Mouse (Mus musculus) liver, embryonic 13.5 days (tissue): ENCODE data around the gene Iqcf1. TPM values are rescaled to one million over a fixed set of nuclear protein-coding genes. Genes with fewer than 3 reads are reported as not detected.

ENCODE experiments used
- ATAC-seq: fragments of 200-750 bp; cut with Nextera tagmentation; 2 replicates; pipeline ENCODE4 v1.8.0; 2017; ENCODE audit warnings: low read depth, mild to moderate bottlenecking, moderate number of reproducible peaks, moderate library complexity
- DNase-seq: peaks from one replicate; pipeline ENCODE4 v3.0.0; 2022
- H3K27ac ChIP-seq: fragments of 300-500 bp; sonication (generic); 2 replicates; pipeline ENCODE4 v1.5.1; 2015; ENCODE audit warnings: moderate library complexity, mild to moderate bottlenecking, inconsistent platforms
- H3K27me3 ChIP-seq: fragments of 300-500 bp; sonication (generic); 2 replicates; pipeline ENCODE4 v1.6.1; 2015; ENCODE audit warnings: mild to moderate bottlenecking, inconsistent platforms
- H3K36me3 ChIP-seq: fragments of 300-500 bp; sonication (generic); 2 replicates; pipeline ENCODE4 v1.6.1; 2015; ENCODE audit warnings: mild to moderate bottlenecking, inconsistent platforms
- H3K4me1 ChIP-seq: fragments of 300-500 bp; sonication (generic); replicated peaks from 2 replicates; pipeline ENCODE4 v1.6.1; 2015; ENCODE audit warnings: inconsistent platforms
- H3K4me2 ChIP-seq: fragments of 300-500 bp; sonication (generic); 2 replicates; pipeline ENCODE4 v1.6.1; 2015; ENCODE audit warnings: inconsistent platforms, mild to moderate bottlenecking, moderate library complexity
- H3K4me3 ChIP-seq: fragments of 300-500 bp; sonication (generic); replicated peaks from 2 replicates; pipeline ENCODE4 v1.5.1; 2015; ENCODE audit warnings: mild to moderate bottlenecking, inconsistent platforms
- H3K9ac ChIP-seq: fragments of 300-500 bp; sonication (generic); 2 replicates; pipeline ENCODE4 v1.6.1; 2015; ENCODE audit warnings: mild to moderate bottlenecking, inconsistent platforms
- H3K9me3 ChIP-seq: fragments of 300-500 bp; sonication (generic); replicated peaks from 2 replicates; pipeline ENCODE4 v1.6.1; 2016; ENCODE audit warnings: inconsistent platforms
- WGBS: fragments of 180-500 bp; shearing (Covaris S2); methylation state at CpG from one replicate; pipeline ENCODE4 v1.1.7; 2015; ENCODE audit not compliant: insufficient replicate concordance; 5-methylcytosine and 5-hydroxymethylcytosine counted together
- polyA plus RNA-seq: library from polyadenylated mRNA; unstranded; fragments of >200 nt; fragmentation: Nextera tagmentation; extraction: Ambion mirVana; gene quantifications from 2 replicates; pipeline ENCODE4 v1.2.1, GENCODE M21; 2015

Iqcf1 gene
- polyA plus RNA-seq, 1 experiment from 2014 or later = not detected

DNA sequence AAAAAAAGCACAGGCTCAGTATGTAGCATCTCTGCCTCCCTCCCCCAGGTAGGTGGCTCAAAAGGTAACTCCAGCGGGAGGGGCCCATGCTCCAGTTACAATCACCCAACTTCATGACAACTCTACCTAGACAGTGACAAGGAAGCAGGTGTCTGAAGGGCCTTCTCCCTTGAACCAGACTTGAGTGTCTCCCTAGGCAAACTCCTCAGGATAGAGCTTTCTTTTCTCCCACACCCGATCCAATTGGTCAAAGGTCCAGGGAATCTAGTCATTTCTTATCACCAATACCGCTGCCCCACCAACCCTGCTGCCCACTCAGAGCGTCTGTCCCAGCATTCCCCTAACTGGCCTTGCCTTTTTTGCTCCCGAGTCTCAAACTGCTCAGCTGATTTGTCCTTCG lies 33.0 kb upstream of the Iqcf1 start:
- Histone ChIP-seq H3K27me3 (peaks cover 40% of the 10 kb centered on the region), H3K4me1 (peaks cover 21% of the 10 kb centered on the region), H3K36me3 (peaks cover 6% of the 10 kb centered on the region; the same call in 1 of the 2 replicates), H3K4me2 (no peak overlapping the region), H3K27ac (no peak overlapping the region), H3K9ac (no peak overlapping the region), H3K4me3 (no peak overlapping the region), H3K9me3 (no peaks in the 10 kb centered on the region)
- no peak for DNase-seq
- no peak for ATAC-seq
- WGBS = 68% methylated on average over 6 of the region's 6 CpGs

DNA sequence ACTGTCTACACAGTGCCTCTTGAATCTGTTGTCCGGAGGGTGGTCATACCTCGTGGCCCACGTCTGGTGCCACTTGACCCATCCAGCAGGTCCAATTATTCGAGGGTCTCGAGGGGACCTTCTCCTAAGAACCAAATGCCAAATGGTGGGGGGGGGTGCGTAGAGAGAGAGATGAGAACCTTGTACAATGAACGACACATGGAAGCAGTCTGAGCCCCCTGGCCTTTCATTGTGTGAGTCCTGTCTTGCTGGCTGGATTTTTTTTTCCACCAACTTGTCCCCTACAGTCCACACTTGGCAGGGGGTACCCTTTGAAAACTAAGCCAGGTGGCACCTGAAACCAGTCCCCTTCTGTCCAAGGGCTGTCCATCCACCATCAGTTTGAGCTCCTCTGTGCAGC lies 32.0 kb upstream of the Iqcf1 start:
- H3K36me3 ChIP-seq = no peaks in the 10 kb centered on the region
- H3K4me3 ChIP-seq = no peak overlapping the region
- no peak for DNase-seq
- no peak for ATAC-seq
- H3K9ac ChIP-seq = no peak overlapping the region
- 59% methylated on average over 7 of the region's 7 CpGs for WGBS
- no peak overlapping the region for H3K4me2 ChIP-seq
- H3K9me3 ChIP-seq = no peaks in the 10 kb centered on the region
- peaks cover 21% of the 10 kb centered on the region for H3K4me1 ChIP-seq
- peaks cover 40% of the 10 kb centered on the region for H3K27me3 ChIP-seq
- no peak overlapping the region for H3K27ac ChIP-seq

DNA sequence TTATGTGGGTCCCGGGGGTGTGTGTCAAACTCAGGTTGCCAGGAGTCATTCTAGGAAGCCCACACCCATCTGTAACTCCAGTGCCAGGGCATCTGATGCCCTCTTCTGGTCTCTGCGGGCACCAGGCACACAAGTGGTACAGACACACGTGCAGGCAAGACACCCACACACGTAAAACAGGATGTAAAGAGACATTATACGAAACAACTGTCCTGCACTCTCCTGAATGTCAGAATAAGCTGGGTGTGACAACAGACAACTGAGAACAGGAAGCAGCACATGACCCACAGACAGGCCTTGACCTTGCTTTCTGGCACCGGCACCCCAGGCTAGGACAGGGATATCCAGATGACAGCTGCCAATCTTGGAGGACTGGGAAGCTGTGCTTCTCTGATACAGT lies 30.4 kb upstream of the Iqcf1 start:
- H3K4me3 ChIP-seq = no peak overlapping the region
- no peaks in the 10 kb centered on the region for H3K36me3 ChIP-seq
- H3K9me3 ChIP-seq = no peaks in the 10 kb centered on the region
- WGBS = 43% methylated on average over 6 of the region's 6 CpGs
- no peak overlapping the region for H3K4me2 ChIP-seq
- no peak for ATAC-seq
- H3K9ac ChIP-seq = no peak overlapping the region
- H3K27ac ChIP-seq = no peak overlapping the region
- peaks cover 24% of the 10 kb centered on the region for H3K4me1 ChIP-seq
- peaks cover 27% of the 10 kb centered on the region for H3K27me3 ChIP-seq
- DNase-seq = no peak

DNA sequence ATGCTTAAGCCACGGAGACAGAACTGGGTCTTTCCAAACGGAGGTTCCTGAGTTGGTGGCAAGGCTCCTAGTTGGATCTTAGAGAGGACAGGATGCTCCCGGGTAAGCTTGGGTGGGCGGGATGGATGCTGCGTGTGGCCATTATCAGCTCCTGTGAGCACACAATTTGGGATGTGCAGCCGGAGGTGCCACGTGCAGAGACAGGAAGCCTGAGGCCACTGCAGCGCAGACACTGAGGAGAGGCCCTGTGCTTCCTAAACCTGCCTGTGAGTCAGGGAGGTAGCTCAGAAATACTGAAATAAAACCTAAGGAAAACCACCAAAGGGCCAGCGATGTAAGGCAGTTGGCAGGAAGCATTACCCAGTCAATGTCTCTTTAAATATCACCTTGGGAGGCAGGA lies 30.0 kb upstream of the Iqcf1 start:
- Histone ChIP-seq H3K4me2 (no peak overlapping the region), H3K36me3 (no peaks in the 10 kb centered on the region), H3K9me3 (no peaks in the 10 kb centered on the region), H3K27ac (no peak overlapping the region), H3K27me3 (peaks cover 22% of the 10 kb centered on the region), H3K4me1 (peaks cover 24% of the 10 kb centered on the region), H3K9ac (no peak overlapping the region), H3K4me3 (no peak overlapping the region)
- 38% methylated on average over 9 of the region's 9 CpGs for WGBS
- ATAC-seq (no peak), DNase-seq (no peak)

DNA sequence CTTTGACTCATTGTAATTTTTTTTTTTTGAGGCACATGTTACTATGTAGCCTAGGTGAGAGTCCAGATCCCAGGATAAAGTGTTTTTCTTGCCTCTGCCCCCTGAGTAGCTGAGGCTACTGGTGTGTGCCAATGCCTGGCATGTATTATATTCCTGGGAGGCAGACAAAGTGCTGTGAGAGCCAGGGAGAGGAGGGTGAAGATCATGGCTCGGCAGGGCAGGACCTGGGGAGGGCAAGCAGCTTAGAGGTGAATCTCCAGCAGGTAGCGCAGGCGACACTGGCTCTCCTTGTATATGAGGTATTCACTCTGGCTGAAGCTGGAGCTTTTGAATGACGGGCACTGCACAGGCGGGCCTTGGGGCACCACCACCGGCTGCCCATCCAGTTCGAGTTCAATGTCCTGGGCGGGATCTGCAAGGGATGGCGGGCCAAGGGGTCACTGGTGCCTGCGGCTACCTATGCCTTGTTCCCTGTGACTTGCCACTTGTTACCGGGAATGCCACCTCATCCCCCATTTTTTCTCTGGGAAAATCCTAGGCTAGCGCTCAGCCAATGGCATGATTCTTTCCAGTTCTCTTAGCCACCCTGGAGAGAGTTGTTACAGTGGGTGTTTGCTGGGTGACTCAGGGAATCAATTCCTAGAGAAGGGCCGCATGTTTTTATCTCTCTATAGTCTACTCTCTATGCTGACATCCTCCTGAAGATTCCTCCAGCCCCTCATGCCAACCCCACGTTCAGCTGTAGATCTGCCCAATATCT lies 28.6 kb upstream of the Iqcf1 start:
- DNase-seq = no peak
- Histone ChIP-seq H3K4me1 (peaks cover 27% of the 10 kb centered on the region), H3K27me3 (peaks cover 8% of the 10 kb centered on the region), H3K4me3 (no peak overlapping the region), H3K27ac (no peak overlapping the region), H3K36me3 (no peaks in the 10 kb centered on the region), H3K4me2 (0 out of 2 replicates have a peak overlapping the region, but pooled peaks have one; percentile 13), H3K9me3 (no peaks in the 10 kb centered on the region), H3K9ac (no peak overlapping the region)
- 68% methylated on average over 14 of the region's 14 CpGs for WGBS
- ATAC-seq = no peak

DNA sequence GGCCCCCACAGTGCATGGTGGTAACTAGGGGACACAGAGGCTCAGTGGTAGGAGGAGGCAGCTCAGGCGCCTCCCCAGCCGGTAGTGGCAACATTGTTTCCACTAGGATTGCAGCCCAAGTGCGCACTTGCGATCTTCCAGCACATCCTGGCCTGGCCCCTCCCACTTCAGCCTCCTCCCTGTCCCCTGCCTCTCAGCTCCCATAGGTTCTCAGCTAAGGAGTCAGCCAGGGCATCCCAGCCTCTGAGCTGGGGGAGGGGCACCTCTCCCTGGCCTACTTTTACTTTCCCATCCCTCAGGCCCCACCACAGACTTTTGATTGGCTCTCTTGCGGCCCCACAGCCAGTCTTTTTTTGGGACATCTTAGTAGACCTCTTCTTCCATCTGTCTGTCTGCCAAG lies 27.9 kb upstream of the Iqcf1 start:
- Histone ChIP-seq H3K4me1 (peaks cover 33% of the 10 kb centered on the region), H3K27me3 (peaks cover 3% of the 10 kb centered on the region; the same call in 1 of the 2 replicates), H3K27ac (no peak overlapping the region), H3K9ac (no peak overlapping the region), H3K4me2 (0 out of 2 replicates have a peak overlapping the region, but pooled peaks have one; percentile 13), H3K4me3 (no peak overlapping the region), H3K9me3 (no peaks in the 10 kb centered on the region), H3K36me3 (no peaks in the 10 kb centered on the region)
- DNase-seq = peak; percentile 1
- WGBS = 42% methylated on average over 5 of the region's 5 CpGs
- no peak for ATAC-seq

DNA sequence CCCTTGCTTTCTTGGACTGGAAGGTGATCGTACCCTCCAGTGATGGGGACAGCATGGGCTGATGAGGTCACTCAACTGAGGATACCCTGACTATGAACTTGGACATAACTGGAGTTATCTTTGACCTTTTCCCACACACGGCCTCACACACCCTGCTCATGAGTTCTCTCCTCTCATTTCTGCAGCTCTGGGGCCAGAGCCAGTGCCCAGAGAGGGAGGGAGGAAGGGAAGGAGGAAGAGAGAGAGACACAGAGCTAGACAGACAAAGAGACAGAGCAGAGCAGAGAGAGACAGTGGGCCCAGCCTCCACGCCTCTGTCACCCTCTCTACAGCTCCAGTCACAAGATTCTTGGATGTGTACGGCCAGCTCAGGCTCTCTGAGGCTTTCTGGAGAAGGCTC lies 27.4 kb upstream of the Iqcf1 start:
- no peaks in the 10 kb centered on the region for H3K27me3 ChIP-seq
- no peak overlapping the region for H3K4me2 ChIP-seq
- H3K4me3 ChIP-seq = no peak overlapping the region
- H3K36me3 ChIP-seq = no peaks in the 10 kb centered on the region
- no peak overlapping the region for H3K9ac ChIP-seq
- peaks cover 35% of the 10 kb centered on the region for H3K4me1 ChIP-seq
- no peaks in the 10 kb centered on the region for H3K9me3 ChIP-seq
- DNase-seq (no peak), ATAC-seq (no peak)
- H3K27ac ChIP-seq = no peak overlapping the region
- WGBS = 57% methylated on average over 4 of the region's 4 CpGs

DNA sequence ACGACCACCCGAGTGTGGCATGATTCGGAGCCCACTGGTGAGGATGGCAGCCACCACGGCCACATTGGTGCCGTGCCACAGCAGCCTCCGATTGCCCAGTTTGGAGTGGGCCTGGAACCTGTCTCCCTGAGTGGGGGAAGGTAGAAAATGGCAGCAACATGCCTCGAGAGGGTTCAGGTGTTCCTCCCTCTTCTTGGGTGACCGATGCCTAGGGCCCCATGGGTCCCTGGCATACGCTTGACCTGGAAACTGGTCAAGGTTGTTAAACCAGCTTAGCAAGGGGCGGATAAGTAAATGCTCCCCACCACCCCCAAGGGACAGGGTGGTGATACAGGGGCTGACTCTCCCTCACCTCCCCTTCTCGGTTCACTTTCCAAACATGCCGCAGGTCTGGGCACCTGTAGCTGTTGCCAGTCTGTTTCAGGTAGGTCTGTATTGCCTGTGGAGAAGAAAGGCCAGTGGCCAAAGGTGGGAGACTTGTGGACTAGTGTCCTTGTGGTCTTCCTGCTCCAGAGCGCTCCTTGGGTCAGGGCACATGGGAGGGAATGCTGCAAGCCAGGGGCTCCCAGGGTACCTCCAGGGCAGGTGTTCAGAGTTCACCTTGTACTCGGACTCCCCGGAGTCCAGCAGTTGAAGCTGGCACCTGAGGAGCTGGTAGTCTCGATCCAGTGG lies 26.6 kb upstream of the Iqcf1 start:
- ATAC-seq (no peak), DNase-seq (peak; percentile 0)
- Histone ChIP-seq H3K27ac (no peak overlapping the region), H3K4me2 (no peak overlapping the region), H3K9ac (no peak overlapping the region), H3K36me3 (no peaks in the 10 kb centered on the region), H3K4me1 (peaks cover 44% of the 10 kb centered on the region), H3K4me3 (no peak overlapping the region), H3K9me3 (no peaks in the 10 kb centered on the region), H3K27me3 (no peaks in the 10 kb centered on the region)
- 79% methylated on average over 16 of the region's 16 CpGs for WGBS

DNA sequence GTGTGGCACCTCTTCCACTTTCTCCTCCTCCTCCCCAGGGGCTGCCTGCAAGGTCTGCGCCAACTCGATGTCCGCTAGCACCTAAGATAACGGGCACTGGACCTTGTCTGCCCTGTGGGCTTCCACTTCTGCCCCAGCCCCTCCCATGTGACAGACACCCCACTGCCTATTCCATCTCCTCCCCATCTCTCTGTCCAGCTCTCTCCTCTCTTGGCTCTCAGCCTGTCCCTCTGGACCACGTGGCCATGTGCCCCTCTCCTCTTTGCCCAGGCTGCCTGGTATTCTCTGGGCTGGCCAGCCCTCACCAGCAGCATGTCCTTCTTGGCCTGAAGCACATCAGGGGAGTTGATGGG lies 26.0 kb upstream of the Iqcf1 start:
- Histone ChIP-seq H3K4me1 (peaks cover 49% of the 10 kb centered on the region), H3K27me3 (no peaks in the 10 kb centered on the region), H3K9me3 (no peaks in the 10 kb centered on the region), H3K9ac (no peak overlapping the region), H3K4me2 (no peak overlapping the region), H3K27ac (no peak overlapping the region), H3K36me3 (no peaks in the 10 kb centered on the region), H3K4me3 (no peak overlapping the region)
- no peak for ATAC-seq
- peak; percentile 1 for DNase-seq
- 78% methylated on average over 5 of the region's 5 CpGs for WGBS

DNA sequence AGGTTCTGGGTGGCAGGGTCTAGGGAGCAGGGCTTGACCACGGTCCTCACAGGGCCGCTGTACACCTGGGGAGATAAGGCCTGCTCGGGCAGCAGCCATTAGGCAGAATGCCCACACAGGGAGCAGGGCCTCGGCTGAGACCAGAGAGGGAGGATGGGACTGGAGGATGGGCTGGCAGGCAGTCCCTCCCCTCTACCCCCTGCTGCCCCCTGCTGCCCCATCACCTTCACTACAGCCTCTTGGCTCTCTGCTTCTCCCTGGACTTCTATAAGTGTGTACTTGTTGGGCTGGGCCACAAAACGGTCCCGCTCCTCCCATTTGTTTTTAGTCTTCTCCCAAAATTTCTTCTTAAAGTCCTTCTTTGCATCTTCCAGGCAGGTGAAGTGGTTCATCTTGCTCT lies 25.3 kb upstream of the Iqcf1 start:
- H3K4me1 ChIP-seq = peaks cover 56% of the 10 kb centered on the region
- H3K27ac ChIP-seq = no peak overlapping the region
- H3K9me3 ChIP-seq = no peaks in the 10 kb centered on the region
- peak; percentile 61 for DNase-seq
- H3K9ac ChIP-seq = 0 out of 2 replicates have a peak overlapping the region, but pooled peaks have one; percentile 10
- peaks cover under 1% of the 10 kb centered on the region; the same call in 1 of the 2 replicates for H3K36me3 ChIP-seq
- 4% methylated on average over 6 of the region's 6 CpGs for WGBS
- no peak for ATAC-seq
- no peaks in the 10 kb centered on the region for H3K27me3 ChIP-seq
- no peak overlapping the region for H3K4me3 ChIP-seq
- H3K4me2 ChIP-seq = no peak overlapping the region

DNA sequence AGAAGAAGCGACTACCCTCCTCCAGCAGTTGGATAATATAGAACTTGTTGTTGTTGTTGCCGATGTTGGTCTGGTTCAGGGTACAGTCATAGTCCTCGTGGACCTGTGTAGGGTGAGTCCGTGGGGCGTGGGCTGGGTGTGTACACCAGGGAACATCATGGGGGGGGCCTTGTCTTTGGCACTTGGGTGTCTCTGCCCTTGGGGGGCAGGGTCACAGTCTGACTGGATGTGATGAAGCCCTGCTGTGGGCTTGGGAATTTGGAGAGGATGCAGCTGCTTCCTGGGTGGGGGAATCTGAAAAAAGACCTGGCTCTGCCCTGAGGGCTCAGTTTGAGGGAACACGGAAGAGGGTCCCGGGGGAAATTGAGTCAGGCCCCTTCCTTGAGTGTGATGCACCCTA lies 24.7 kb upstream of the Iqcf1 start:
- peak; percentile 14 for DNase-seq
- WGBS = 67% methylated on average over 7 of the region's 7 CpGs
- Histone ChIP-seq H3K4me2 (no peak overlapping the region), H3K9ac (0 out of 2 replicates have a peak overlapping the region, but pooled peaks have one; percentile 10), H3K4me3 (no peak overlapping the region), H3K27ac (no peak overlapping the region), H3K36me3 (peaks cover 7% of the 10 kb centered on the region), H3K9me3 (no peaks in the 10 kb centered on the region), H3K27me3 (no peaks in the 10 kb centered on the region), H3K4me1 (peaks cover 51% of the 10 kb centered on the region)
- no peak for ATAC-seq
